Mouse (Mus musculus): Measurements from ENCODE around the gene Csnk1e. TPM values are rescaled to one million over a fixed set of nuclear protein-coding genes. Genes with fewer than 3 reads are reported as not detected.
"Not testable (repeated sequence)": the region's sequence is repeated elsewhere in the genome, so short reads cannot be mapped to it uniquely, and the experiment has no call there.

The Csnk1e gene
- polyA plus RNA-seq, 1 experiment from 2014 or later = 103 TPM

DNA sequence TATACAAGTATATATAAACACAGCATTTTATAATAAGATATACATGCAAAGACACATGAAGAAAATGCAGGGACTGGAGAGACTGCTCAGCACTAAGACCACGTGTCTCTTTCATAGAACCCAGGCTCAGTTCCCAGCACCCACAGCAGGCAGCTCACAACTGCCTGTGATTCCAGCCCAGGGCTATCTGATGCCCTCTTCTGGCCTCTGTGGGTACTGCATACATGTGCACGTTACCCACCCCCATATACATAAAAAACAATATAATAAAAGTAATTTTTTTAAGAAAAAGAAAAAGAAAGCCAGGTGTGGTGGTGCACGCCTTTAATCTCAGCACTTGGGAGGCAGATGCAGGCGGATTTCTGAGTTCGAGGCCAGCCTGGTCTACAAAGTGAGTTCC is 17.7 kb upstream of the Csnk1e start:
- 79% methylated on average over 5 of the region's 5 CpGs for WGBS
- H3K27me3 ChIP-seq (replicated peaks) = peaks cover 1% of the 10 kb centered on the region; the same call in 1 of the 2 replicates

DNA sequence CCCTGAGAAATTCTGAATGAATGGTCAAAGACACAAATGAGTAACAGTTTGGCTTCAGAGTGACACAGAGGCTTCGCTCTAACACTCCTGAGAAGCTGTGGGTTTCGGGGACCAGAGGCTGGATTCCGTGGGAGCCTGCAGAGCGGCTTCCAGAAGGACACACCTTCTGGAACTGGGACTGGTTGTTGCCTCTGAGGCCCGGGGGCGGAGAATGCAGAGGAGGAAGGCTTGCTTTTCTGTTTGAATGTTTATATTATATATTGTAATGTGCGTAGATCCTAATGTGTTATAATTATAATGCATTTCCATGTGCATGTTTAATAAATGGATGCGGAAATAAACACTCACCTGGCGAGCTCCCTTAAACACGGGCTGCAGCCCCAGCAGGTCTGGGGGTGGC is 15.7 kb upstream of the Csnk1e start:
- 0 out of 2 replicates have a peak, but pooled peaks cover 3% of the 10 kb centered on the region for H3K9me3 ChIP-seq (replicated peaks)
- no peak overlapping the region for H3K4me3 ChIP-seq
- ATAC-seq (ENCODE audit: insufficient number of reproducible peaks, low FRiP score) = no peak
- 0 out of 2 replicates have a peak, but pooled peaks cover 5% of the 10 kb centered on the region for H3K4me1 ChIP-seq (replicated peaks)
- no peak overlapping the region for H3K27ac ChIP-seq (ENCODE audit: poor library complexity, severe bottlenecking)
- H3K36me3 ChIP-seq = no peaks in the 10 kb centered on the region
- 48% methylated on average over 10 of the region's 10 CpGs for WGBS
- H3K4me2 ChIP-seq = peak overlapping the region; percentile 54
- peaks cover 9% of the 10 kb centered on the region for H3K27me3 ChIP-seq (replicated peaks)
- H3K9ac ChIP-seq = no peak overlapping the region

More for the DNA sequence above, 17.7 kb upstream of the Csnk1e start:
- H3K27ac ChIP-seq (ENCODE audit: poor library complexity, severe bottlenecking) = no peak overlapping the region
- no peak overlapping the region for H3K9ac ChIP-seq
- no peaks in the 10 kb centered on the region for H3K36me3 ChIP-seq
- H3K4me1 ChIP-seq (replicated peaks) = peaks cover 11% of the 10 kb centered on the region
- H3K4me2 ChIP-seq = no peak overlapping the region
- H3K4me3 ChIP-seq = no peak overlapping the region
- ATAC-seq (ENCODE audit: insufficient number of reproducible peaks, low FRiP score) = no peak
- H3K9me3 ChIP-seq (replicated peaks) = 0 out of 2 replicates have a peak, but pooled peaks cover 3% of the 10 kb centered on the region

DNA sequence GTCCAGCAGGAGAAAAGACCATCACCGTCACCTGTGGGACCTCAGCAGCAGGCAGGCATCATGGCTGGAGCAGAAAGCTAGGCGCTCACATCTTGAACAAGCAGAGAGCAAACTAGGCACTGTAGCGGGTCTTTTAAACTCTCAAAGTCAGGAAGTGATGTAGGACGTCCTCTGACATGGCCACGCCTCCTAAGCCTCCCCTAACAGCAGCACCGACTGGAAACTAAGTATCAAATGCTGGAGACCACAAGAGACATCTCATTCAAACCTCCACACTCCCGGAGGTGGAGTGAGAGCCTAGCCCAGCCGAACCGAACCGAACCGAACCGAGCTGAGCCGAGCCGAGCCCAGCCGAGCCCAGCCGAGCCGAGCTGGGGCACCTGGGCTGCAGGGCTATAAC is 15.2 kb upstream of the Csnk1e start:
- Histone ChIP-seq H3K9ac (no peak overlapping the region), H3K36me3 (no peaks in the 10 kb centered on the region), H3K27me3 (replicated peaks) (peaks cover 9% of the 10 kb centered on the region), H3K4me1 (replicated peaks) (0 out of 2 replicates have a peak, but pooled peaks cover 5% of the 10 kb centered on the region), H3K4me3 (peak overlapping the region; percentile 28), H3K27ac (ENCODE audit: poor library complexity, severe bottlenecking) (no peak overlapping the region), H3K9me3 (replicated peaks) (0 out of 2 replicates have a peak, but pooled peaks cover 3% of the 10 kb centered on the region), H3K4me2 (peak overlapping the region; percentile 54)
- ATAC-seq (ENCODE audit: insufficient number of reproducible peaks, low FRiP score) = no peak
- 24% methylated on average over 17 of the region's 17 CpGs for WGBS

DNA sequence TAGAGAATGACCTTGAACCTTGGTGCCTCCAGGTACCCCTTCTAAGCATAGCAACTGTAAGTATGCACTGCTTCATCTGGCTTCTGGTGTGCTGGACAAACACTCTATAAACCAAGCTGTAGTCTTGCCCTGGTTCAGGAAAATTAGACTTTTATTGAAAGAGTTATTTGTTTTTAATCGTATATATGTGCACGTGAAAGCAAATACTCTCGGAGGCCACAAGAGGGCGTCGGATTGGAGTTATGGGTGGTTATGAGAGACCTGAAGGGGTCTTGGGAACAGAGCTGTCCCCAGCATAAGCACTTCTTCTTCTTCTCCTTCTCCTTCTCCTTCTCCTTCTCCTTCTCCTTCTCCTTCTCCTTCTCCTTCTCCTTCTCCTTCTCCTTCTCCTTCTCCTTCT is 14.2 kb upstream of the Csnk1e start:
- 63% methylated on average over 5 of the region's 5 CpGs for WGBS
- H3K4me1 ChIP-seq (replicated peaks) = 0 out of 2 replicates have a peak, but pooled peaks cover 5% of the 10 kb centered on the region

DNA sequence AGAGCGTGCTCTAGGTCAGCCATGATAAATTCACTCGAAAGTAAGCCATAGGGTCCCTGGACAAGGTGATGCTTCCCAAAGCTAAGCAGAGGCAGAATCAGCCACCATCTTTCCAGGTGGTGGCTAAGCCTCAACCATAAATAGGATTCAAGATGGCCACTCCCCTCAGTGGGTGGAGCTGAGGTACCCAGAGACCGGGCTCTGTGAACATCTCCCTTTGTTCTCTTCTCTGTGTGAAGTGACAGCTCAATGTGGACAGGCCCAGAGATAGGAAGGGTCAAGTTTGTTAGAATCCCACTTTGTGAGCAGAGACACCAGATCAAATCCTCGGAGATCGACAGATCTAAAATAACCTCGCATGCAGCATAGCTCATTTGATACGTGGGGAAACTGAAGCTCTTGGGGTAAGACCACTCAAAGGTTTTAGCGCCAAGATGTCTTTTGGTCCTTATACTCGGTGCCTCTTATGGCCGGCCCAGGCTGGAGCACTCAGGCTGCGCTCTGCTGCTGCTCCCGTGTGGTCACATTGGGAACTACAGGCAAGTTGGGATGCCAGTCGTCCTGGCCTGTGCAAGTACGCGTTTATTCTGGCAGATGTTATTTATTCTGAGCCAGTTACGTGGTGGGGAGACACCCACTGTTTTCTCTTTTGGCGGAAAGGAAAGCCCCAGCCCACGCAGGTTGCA is 11.4 kb upstream of the Csnk1e start:
- H3K27ac ChIP-seq (ENCODE audit: poor library complexity, severe bottlenecking) = no peak overlapping the region
- no peak overlapping the region for H3K4me2 ChIP-seq
- 0 out of 2 replicates have a peak, but pooled peaks cover 5% of the 10 kb centered on the region for H3K4me1 ChIP-seq (replicated peaks)
- H3K27me3 ChIP-seq (replicated peaks) = peaks cover 28% of the 10 kb centered on the region
- H3K36me3 ChIP-seq = no peaks in the 10 kb centered on the region
- no peak overlapping the region for H3K4me3 ChIP-seq
- 7% methylated on average over 18 of the region's 18 CpGs for WGBS
- no peak overlapping the region for H3K9ac ChIP-seq
- ATAC-seq (ENCODE audit: insufficient number of reproducible peaks, low FRiP score) = peak; percentile 80
- H3K9me3 ChIP-seq (replicated peaks) = peaks cover 11% of the 10 kb centered on the region

More for the DNA sequence above, 14.2 kb upstream of the Csnk1e start:
- 0 out of 2 replicates have a peak, but pooled peaks cover 3% of the 10 kb centered on the region for H3K9me3 ChIP-seq (replicated peaks)
- H3K36me3 ChIP-seq = no peaks in the 10 kb centered on the region
- H3K4me2 ChIP-seq = no peak overlapping the region
- no peak for ATAC-seq (ENCODE audit: insufficient number of reproducible peaks, low FRiP score)
- peaks cover 9% of the 10 kb centered on the region for H3K27me3 ChIP-seq (replicated peaks)
- no peak overlapping the region for H3K4me3 ChIP-seq
- no peak overlapping the region for H3K27ac ChIP-seq (ENCODE audit: poor library complexity, severe bottlenecking)
- no peak overlapping the region for H3K9ac ChIP-seq

DNA sequence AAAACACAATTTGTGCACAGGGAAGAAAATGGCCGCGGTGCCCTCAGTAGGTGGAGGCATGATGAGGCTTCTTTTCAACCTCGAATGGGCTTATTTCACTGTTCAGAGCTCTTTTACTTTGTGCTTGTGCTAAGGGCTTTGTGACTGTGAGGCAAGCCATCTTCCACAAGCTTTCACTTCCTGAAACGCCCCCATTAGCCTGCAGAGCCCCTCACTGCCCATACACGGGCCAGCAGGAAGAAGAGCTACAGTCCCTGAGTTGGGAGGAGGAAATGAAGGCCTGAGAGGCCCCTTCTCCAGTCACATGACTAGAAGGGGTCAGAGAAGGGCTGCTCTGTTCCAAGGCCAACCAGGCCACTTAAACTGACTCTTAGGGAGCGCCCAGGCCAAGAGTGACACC is 1.2 kb upstream of the Csnk1e start:
- WGBS = 71% methylated on average over 6 of the region's 6 CpGs
- no peak overlapping the region for H3K4me2 ChIP-seq
- no peak overlapping the region for H3K9ac ChIP-seq
- H3K36me3 ChIP-seq = no peaks in the 10 kb centered on the region
- H3K4me1 ChIP-seq (replicated peaks) = peaks cover 26% of the 10 kb centered on the region
- H3K9me3 ChIP-seq (replicated peaks) = peaks cover 6% of the 10 kb centered on the region; the same call in 1 of the 2 replicates
- H3K27me3 ChIP-seq (replicated peaks) = peaks cover 9% of the 10 kb centered on the region
- 0 out of 2 replicates have a peak, but pooled peaks have one; percentile 30 for ATAC-seq (ENCODE audit: insufficient number of reproducible peaks, low FRiP score)
- H3K27ac ChIP-seq (ENCODE audit: poor library complexity, severe bottlenecking) = no peak overlapping the region
- H3K4me3 ChIP-seq = no peak overlapping the region

DNA sequence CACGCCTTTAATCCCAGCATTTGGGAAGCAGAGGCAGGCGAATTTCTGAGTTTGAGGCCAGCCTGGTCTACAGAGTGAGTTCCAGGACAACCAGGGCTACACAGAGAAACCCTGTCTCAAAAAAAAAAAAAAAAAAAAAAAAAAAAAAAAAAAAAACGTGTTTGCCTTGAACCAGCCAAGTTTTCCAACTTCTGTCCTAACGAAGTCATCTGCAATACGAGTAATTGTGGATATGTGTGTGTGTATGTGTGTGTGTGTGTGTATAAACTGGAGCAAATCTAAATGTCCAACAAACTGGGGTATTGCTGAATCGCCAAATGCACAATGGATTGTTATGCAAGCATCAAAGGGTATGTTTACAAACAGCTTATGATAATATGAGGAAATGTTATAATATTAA is 738 bp upstream of the Csnk1e start:
- H3K9ac ChIP-seq; H3K4me3 ChIP-seq; ATAC-seq (ENCODE audit: insufficient number of reproducible peaks, low FRiP score); H3K27me3 ChIP-seq (replicated peaks); H3K27ac ChIP-seq (ENCODE audit: poor library complexity, severe bottlenecking); H3K36me3 ChIP-seq; H3K9me3 ChIP-seq (replicated peaks): not testable (repeated sequence)
- 53% methylated on average over 6 of the region's 6 CpGs for WGBS
- Histone ChIP-seq H3K4me2 (peak overlapping the region; percentile 74), H3K4me1 (replicated peaks) (peaks cover 26% of the 10 kb centered on the region)

DNA sequence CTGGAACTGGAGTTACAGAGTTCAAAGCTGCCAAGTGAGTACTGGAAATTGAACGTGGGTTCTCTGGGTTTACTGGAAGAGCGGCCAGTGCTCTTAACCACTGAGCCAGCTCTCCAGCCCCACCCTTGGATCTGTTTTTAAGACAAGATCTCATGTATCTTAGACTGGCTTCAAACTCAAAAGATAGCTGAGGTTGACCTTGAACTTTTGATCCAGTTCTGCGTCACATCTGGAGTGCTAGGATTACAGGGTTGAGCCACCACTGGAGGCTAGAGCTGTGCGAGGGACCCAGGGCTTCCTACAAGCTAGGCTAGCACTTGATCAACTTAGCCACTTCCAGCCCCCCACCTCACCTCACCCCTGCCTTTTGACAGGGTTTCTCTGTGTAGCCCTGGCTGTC is 1.5 kb downstream of the Csnk1e start:
- 83% methylated on average over 4 of the region's 4 CpGs for WGBS
- Histone ChIP-seq H3K27me3 (replicated peaks) (no peaks in the 10 kb centered on the region), H3K9ac (no peak overlapping the region), H3K4me3 (no peak overlapping the region), H3K9me3 (replicated peaks) (0 out of 2 replicates have a peak, but pooled peaks cover 4% of the 10 kb centered on the region), H3K36me3 (no peaks in the 10 kb centered on the region), H3K4me1 (replicated peaks) (peaks cover 26% of the 10 kb centered on the region), H3K27ac (ENCODE audit: poor library complexity, severe bottlenecking) (no peak overlapping the region), H3K4me2 (no peak overlapping the region)
- ATAC-seq (ENCODE audit: insufficient number of reproducible peaks, low FRiP score) = no peak

DNA sequence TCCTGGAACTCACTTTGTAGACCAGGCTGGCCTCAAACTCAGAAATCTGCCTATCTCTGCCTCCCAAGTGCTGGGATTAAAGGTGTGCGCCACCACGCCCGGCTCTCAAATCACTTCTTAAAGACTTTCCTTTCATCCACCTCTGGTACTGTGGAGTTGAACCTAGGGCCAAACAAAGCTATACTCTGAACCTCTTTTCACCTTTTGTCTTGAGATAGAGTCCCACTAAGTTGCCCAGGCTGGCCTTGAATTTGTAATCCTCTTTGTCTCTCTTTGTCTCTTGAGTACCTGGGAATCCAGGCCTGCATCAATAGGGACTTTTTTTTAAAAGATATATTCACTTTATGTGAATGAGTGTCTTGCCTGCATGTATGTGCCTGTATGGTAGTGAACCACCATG is 7.3 kb downstream of the Csnk1e start:
- Histone ChIP-seq H3K27ac (ENCODE audit: poor library complexity, severe bottlenecking) (no peak overlapping the region), H3K9me3 (replicated peaks) (0 out of 2 replicates have a peak, but pooled peaks cover 4% of the 10 kb centered on the region), H3K4me1 (replicated peaks) (peaks cover 11% of the 10 kb centered on the region), H3K4me2 (no peak overlapping the region), H3K9ac (no peak overlapping the region), H3K27me3 (replicated peaks) (no peaks in the 10 kb centered on the region), H3K36me3 (no peaks in the 10 kb centered on the region), H3K4me3 (no peak overlapping the region)
- WGBS = 91% methylated on average over 3 of the region's 3 CpGs
- no peak for ATAC-seq (ENCODE audit: insufficient number of reproducible peaks, low FRiP score)

DNA sequence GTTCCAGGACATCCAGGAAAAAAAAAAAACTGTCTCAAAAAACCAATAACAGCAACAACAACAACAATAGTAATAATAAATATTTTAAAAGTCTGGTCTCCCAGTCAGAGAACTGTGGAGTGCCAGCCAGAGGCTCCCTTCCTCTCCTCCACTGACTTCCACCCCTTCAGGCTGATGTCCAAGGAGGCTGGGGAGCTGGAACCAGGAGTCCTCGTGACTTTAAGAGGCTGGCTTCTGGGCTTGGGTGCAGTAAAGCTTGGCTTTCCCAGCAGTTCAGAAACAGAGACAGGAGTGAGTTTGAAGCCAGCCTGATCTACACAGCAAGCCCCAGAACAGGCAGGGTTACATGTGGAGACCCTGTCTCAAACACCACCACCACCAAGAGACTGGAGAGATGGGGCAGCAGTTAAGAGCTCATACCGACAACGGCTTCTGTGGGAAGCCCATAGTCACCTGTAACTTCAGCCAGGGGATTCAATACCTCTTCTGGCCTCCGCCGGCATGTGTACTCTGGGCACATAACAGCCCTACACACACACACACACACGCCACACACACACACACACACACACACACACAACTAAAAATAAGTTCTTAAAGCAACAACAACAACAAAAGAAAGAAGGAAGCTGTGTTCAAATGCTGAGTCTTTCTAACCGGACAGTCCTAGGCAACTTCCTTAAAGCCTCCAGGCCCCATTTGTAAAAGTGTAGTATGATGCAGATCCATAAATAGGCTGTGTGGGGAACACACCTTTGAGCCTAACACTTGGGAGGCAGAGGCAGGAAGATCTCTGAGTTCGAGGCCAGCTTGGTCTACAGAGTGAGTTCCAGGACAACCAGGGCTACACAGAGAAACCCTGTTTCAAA is 9.3 kb downstream of the Csnk1e start:
- 77% methylated on average over 8 of the region's 8 CpGs for WGBS
- Histone ChIP-seq H3K27me3 (replicated peaks) (no peaks in the 10 kb centered on the region), H3K9ac (no peak overlapping the region), H3K4me3 (no peak overlapping the region), H3K4me2 (no peak overlapping the region), H3K36me3 (no peaks in the 10 kb centered on the region), H3K27ac (ENCODE audit: poor library complexity, severe bottlenecking) (no peak overlapping the region), H3K9me3 (replicated peaks) (no peaks in the 10 kb centered on the region), H3K4me1 (replicated peaks) (peaks cover 19% of the 10 kb centered on the region)
- no peak for ATAC-seq (ENCODE audit: insufficient number of reproducible peaks, low FRiP score)

DNA sequence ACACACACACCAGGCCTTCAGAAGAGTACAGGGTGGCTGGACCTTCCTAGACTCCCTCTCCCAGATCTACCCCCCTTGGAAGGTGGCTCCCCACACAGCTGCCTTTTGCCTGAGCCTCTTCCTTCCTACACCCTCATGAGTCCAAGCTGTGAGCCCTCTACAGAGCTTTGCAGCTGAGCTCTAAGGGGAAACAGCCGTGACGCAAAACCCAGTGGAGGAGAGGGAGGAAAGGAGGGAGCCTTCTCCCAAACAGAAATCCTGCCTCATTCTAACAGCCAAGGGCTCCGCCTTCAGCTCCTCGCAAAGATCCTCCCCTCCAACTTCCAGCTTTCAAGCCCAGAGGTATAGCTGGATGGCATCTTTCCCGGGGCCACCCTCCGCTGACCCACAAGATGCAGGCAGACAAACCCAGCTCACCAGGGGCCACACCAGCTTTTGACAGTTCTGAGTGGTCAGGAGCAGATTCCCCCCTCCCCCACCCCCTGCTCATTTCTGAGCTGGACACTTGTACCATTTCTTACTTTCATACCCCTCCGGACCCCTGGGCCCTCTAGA is 11.4 kb downstream of the Csnk1e start:
- no peak for ATAC-seq (ENCODE audit: insufficient number of reproducible peaks, low FRiP score)
- Histone ChIP-seq H3K27ac (ENCODE audit: poor library complexity, severe bottlenecking) (no peak overlapping the region), H3K4me3 (no peak overlapping the region), H3K27me3 (replicated peaks) (no peaks in the 10 kb centered on the region), H3K9ac (no peak overlapping the region), H3K4me1 (replicated peaks) (peaks cover 40% of the 10 kb centered on the region), H3K4me2 (no peak overlapping the region), H3K9me3 (replicated peaks) (no peaks in the 10 kb centered on the region), H3K36me3 (no peaks in the 10 kb centered on the region)
- WGBS = 72% methylated on average over 7 of the region's 7 CpGs
